Mouse (Mus musculus) common myeloid progenitor, adult 5-6 weeks (primary cell): ENCODE measurements around the gene Serpinh1. TPM values are rescaled to one million over a fixed set of nuclear protein-coding genes. Genes with fewer than 3 reads are reported as not detected.
A peak's percentile ranks its signal among the peaks of the same experiment; 100 is the strongest.
"Not testable (repeated sequence)": the region's sequence is repeated elsewhere in the genome, so short reads cannot be mapped to it uniquely, and the experiment has no call there.

Experiments
- ATAC-seq: replicated peaks from 2 replicates; pipeline ENCODE4 v1.8.0; 2016; ENCODE audit warnings: low read depth, mild to moderate bottlenecking, moderate TSS enrichment, inconsistent platforms; ENCODE audit not compliant: poor library complexity, severe bottlenecking
- total RNA-seq: library from RNA; stranded (forward); fragments of 200-1000, 187-1606 nt; gene quantifications from 2 replicates; pipeline ENCODE4 v1.2.3, GENCODE M21; 2017

Gene Serpinh1
- total RNA-seq, 1 experiment from 2014 or later, result 0.14 TPM

DNA sequence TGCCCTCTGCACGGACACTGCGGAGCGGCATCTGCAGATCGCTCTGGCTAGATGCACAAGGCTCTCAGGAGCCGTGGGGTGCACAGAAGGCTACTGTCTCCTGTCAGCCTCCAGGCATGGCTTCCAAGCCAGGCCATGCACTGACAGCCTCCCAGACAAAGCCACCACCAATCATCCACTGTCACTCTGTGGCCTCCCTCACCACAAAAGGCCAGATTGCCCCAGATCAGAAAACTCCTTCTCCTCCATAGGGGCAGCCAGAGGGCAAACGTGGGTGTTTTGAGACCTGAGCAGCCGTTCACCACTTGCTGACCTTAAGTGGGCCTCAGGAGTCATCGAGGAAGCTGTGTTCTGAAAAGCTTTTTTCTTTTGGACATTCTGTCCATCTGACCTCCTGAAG is 25.8 kb upstream of the Serpinh1 start:
- no peak for ATAC-seq

DNA sequence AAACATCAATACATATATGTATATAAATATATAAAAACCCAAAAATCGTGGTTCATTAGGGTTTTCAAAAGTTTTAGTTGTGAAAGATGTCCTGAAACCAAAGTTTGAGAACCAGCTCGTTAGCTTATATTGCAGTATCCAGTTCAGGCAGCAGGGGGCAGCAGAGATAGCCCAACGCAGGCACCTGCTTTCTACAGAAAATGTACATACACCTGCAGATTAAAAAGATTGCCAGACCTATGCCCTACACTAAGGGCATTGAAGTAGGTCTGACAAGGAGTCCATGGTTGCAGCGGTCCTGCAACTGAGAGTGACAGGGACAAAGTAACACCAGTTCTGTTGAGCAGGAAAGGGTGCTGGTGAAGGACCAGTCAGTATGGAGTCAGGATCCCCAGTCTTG is 22.4 kb upstream of the Serpinh1 start:
- ATAC-seq, result peak; percentile 61; the same call in 1 of the 2 replicates

- ATAC-seq, result not testable (repeated sequence)
Observed at GRCm38 (mm10) chr7:99374325-99374724, 21.3 kb upstream of the Serpinh1 start.

DNA sequence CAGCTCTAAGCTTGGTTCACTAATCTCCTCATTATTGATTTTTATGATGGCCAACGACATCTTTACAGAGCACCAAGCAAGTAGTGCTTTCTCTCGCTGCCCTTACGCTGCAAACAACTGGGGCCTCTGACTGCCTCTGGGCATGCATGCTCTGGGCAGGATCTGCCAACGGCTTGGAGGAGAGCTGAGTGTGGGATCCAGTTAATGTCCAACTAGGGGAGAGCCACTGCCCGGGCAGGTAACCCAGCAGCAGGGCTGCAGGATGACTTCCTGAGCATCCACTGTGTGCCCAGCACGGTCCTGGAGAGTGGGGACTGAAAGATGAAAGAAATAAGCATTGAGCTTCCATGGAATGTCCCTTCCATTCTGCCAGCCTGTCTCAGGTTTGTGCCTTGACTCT is 13.7 kb upstream of the Serpinh1 start:
- ATAC-seq, result no peak

- ATAC-seq, result peak; percentile 73; the same call in 1 of the 2 replicates
Observed at GRCm38 (mm10) chr7:99365069-99365468, 12.0 kb upstream of the Serpinh1 start.

DNA sequence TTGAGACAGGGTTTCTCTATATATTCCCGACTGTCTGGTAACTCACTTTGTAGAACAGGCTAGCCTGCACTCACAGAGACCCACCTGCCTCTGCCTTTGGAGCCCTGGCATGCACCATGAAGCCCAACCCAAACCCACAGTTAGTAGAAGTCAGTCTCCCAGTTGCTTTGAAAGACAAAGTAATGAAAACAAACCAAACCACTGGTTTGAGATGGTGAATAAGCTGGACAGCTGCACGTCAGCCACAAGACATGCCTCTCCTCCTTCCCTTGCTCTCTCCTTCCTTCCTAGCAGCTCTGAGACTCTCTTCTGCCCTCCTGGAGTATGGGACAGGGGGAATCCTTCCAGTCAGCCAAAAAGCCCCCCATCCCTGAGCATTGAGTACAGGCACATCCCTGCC is 9.1 kb upstream of the Serpinh1 start:
- ATAC-seq, result no peak

- no peak for ATAC-seq
Observed at GRCm38 (mm10) chr7:99360803-99361414, 7.9 kb upstream of the Serpinh1 start.

GRCm38 (mm10) chr7:99360021-99360802 is 7.2 kb upstream of the Serpinh1 start:
- ATAC-seq, result peak; percentile 61

DNA sequence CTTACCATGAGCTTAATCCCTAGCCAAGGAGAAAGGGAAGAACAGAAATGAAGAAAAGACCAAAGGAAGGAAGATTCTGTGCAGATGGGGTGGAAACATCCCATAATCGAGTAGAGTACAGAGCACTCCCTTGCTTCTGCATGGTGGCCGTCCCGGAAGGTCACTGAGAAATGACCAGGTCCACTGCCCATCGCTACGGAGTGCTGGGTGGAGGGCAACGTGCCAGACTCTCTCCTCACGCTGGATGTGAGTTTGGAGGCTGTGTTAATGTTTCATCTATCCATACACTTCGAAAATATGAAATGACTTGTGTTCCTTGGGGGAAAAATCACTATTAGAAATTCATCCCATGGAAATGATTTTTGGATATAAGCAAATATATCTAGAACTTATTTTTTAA is 5.3 kb upstream of the Serpinh1 start:
- ATAC-seq, result no peak

- no peak for ATAC-seq
Observed at GRCm38 (mm10) chr7:99357201-99357600, 4.2 kb upstream of the Serpinh1 start.

DNA sequence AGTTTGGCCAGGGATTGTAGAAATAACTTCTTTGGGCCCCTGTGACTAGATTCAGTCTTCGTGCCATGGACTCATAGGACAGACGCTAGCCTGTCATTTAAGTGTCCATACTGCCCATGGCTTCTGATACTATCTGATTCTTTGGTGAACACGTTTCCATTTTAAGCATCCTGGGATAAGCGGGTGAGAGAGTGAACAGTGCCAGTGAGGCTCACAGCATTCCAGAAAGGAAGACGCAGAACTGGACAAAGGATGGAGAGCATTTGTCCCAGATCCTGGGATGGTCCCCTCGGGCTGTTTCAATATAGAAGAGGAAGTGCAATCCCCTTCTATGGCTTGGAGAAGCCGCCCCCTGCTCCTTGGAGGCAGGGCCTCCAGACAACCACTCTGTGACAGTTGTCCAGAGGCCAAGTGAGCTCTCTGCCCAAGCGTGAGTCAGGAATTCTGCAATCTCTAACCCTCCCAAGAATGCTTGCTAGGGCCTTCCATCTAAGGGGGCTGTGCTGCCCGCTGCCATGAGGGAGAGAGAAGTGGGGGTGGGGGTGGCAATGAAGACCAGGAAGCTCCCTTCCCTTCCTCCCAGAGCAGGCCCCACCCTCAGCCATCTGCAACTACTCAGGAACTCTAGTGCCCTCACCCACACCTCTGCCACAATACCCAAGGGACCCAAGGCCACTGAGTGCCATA is 3.3 kb upstream of the Serpinh1 start:
- no peak for ATAC-seq

- ATAC-seq, result no peak
Observed at GRCm38 (mm10) chr7:99355731-99356131, 2.7 kb upstream of the Serpinh1 start.

GRCm38 (mm10) chr7:99351802-99352517 is 1.1 kb downstream of the Serpinh1 start:
- ATAC-seq, result no peak

DNA sequence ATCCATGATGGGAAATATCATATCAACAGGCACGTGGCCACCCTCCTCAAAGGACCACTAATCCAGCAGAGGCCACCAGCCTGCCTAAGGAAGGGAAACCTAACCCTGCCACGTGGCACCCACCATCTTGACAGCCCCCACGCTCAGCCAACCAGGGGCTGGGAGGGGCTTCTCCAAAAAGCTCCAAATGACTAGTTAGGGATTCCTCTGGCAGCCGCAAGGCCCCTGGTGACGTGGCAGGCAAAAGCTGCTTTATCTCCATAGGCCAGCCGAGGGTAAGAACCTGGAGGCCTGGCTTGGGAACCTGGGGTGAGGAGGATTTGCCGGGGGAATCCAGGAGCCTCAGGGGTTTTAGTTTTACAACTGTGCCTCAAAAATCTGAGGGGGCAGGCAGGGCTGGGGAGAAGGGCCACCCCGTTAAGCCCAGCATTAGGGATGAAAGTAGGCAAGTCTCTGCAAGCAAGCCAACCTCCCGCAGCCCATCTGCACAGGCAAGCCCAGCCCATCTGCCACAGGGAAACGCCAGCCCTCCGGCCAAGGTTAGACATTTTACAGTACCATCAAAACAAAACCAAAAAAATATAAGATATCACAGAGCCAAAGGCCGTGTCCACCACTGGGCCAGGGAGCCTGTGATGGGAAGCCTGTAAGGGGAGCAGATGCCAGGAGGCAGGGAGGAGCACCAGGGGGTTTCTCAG is 1.8 kb downstream of the Serpinh1 start:
- no peak for ATAC-seq

DNA sequence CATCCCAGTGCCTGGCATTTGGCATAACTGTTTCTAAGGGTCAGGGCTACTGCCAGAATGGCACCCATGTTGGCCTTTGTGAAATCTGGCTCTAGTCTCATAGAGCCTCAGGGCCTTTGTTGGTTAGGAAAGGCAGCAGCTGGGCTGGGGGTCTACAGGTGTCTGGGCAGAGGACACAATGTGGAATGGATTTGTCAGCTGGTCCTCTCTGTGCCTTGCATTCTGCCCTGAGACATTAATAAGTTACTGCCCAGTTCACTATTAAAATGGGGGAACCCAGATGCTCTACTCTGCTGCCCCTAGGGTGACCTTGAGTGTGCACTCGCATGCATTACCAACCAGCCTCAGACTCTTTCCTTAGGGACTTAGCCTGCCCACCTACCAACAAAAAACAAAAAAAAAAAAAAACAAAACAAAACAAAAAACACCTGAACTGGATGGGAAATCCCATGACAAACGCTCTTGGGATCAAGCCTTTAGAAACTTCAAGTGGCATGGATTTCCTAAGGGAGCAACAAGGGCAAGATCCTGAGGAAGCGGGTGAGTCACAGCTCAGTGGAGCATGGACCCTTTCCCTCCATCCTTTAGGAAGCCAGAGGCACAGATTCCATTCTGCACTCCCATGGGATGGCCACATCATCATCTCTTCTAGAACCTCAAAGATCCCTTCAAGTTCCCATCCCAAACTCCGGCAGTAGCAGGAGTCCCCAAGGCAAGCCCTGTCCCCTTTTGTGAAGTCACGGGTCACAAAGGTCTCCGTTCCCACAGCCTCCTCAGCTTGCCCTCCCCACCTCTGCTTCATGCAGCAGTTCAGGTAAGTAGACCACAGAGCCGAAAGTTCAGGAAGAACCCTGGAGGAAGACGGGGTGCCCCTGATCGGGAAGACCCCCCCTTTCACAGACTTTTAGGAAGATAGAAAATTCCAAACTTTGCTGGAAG is 3.0 kb downstream of the Serpinh1 start:
- ATAC-seq, result no peak

DNA sequence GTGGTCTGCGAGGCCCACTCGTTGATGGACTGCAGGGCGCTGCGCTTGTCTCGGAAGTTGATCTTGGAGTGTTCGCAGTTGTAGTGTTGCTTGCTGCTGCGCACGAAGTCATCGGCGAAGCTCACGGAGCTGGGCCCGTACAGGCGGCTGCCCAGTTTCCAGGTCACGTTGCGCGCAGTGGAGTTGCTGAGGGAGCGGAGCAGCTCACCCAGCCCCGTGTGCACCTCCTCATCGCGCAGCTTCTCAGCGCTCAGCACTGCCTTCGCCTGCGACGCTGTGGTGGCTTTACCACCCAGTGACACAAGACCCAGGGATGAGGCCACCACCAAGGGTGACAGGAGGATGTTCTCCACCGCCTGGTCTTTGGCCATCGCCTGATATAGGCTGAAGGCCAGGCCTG is 4.2 kb downstream of the Serpinh1 start:
- ATAC-seq, result no peak

GRCm38 (mm10) chr7:99347268-99347667 is 5.8 kb downstream of the Serpinh1 start:
- ATAC-seq, result no peak

- no peak for ATAC-seq
Observed at GRCm38 (mm10) chr7:99343577-99343976, 9.5 kb downstream of the Serpinh1 start.

DNA sequence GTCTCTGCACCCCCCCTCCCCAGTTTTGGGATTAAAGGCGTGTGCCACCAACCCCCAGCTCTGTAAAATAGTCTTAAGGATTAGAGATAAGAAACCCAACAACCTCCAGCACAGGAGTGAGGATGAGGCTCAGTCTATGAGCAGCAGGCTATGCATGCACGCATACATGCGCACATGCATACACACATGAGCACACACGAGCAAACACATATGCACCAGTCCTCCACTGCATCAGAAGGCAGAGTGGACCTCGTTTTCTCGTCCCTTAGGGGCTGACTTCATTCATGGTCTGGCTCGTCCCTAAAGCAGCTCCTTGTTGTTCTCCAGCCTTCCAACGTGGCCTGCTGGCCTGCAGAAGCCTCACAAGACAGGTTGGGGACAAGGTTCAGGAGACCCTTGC is 12.3 kb downstream of the Serpinh1 start:
- ATAC-seq, result no peak
